Mouse (Mus musculus): ENCODE results near the gene Adrm1. TPM values are rescaled to one million over a fixed set of nuclear protein-coding genes. Genes with fewer than 3 reads are reported as not detected.
"Not testable (repeated sequence)": the region's sequence is repeated elsewhere in the genome, so short reads cannot be mapped to it uniquely, and the experiment has no call there.

The Adrm1 gene
- polyA plus RNA-seq, 1 experiment: 204 TPM

- Histone ChIP-seq H3K36me3 (ENCODE audit: control insufficient read depth, insufficient read depth) (peaks cover 51% of the 10 kb centered on the region), H3K79me2 (ENCODE audit: control insufficient read depth, insufficient read depth) (peaks cover 50% of the 10 kb centered on the region), H3ac (ENCODE audit: control insufficient read depth, insufficient read length, low read depth) (peak overlapping the region; percentile 66), H3K4me3 (ENCODE audit: insufficient read depth, poor library complexity, severe bottlenecking) (peak overlapping the region; percentile 96), H3K27me3 (ENCODE audit: control insufficient read depth, insufficient read depth, insufficient read length) (no peaks in the 10 kb centered on the region), H3K79me3 (ENCODE audit: low read depth) (peaks cover 33% of the 10 kb centered on the region)
- no peak for TF ChIP-seq CTCF (IDR thresholded peaks at IDR 0.05; ENCODE audit: control insufficient read depth, insufficient read depth, insufficient read length)
- no peak for TF ChIP-seq MAX (IDR thresholded peaks at IDR 0.05)
- TF ChIP-seq MYOG (IDR thresholded peaks at IDR 0.05; ENCODE audit: control insufficient read depth, extremely low read depth, insufficient read length): no peak
Measured at GRCm38 (mm10) chr2:180172152-180172551, 867 bp downstream of the Adrm1 start.

DNA sequence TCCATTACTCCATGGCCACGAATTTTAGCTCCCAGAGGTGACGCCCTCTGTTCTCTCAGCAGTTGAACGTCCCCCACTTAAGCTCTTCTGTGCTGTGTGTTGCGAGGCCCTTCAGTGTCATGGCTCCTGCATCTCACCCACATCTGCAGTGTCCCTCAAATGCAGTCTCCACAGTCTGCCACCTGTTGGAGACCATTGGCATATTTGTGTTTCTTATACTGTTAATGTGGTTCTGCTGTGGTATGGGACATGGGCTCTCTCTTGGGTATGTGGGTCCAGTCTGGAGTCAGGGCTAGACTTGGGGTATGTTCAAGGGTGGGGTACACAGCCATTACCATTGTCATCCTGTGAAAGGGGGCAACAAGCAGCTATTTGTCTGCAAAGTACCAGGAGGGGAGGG is 1.9 kb downstream of the Adrm1 start:
- Histone ChIP-seq H3K36me3 (ENCODE audit: control insufficient read depth, insufficient read depth) (peaks cover 61% of the 10 kb centered on the region), H3K4me3 (ENCODE audit: insufficient read depth, poor library complexity, severe bottlenecking) (peak overlapping the region; percentile 96), H3K27me3 (ENCODE audit: control insufficient read depth, insufficient read depth, insufficient read length) (no peaks in the 10 kb centered on the region), H3K79me2 (ENCODE audit: control insufficient read depth, insufficient read depth) (peaks cover 50% of the 10 kb centered on the region), H3ac (ENCODE audit: control insufficient read depth, insufficient read length, low read depth) (peak overlapping the region; percentile 66), H3K79me3 (ENCODE audit: low read depth) (peaks cover 33% of the 10 kb centered on the region)
- peak; percentile 19 for TF ChIP-seq CTCF (IDR thresholded peaks at IDR 0.05; ENCODE audit: control insufficient read depth, insufficient read depth, insufficient read length)
- TF ChIP-seq MAX (IDR thresholded peaks at IDR 0.05): no peak

DNA sequence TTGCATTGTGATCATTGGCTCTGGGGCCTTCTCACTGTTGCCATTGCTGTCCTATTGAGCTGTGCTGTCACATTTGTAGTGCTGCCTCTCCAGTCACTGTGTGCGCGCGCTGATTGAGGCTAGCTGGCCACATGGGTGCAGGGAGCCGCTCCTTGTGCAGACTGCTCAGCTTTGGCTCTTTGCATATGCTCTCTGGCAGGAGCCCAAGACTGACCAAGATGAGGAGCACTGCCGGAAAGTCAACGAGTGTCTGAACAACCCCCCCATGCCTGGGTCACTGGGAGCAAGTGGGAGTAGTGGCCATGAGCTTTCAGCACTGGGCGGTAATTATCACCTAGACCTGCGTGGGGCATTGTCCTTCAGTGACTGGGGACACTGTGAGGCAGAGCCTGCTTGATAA is 2.4 kb downstream of the Adrm1 start:
- H3ac ChIP-seq (ENCODE audit: control insufficient read depth, insufficient read length, low read depth): peak overlapping the region; percentile 13
- not testable (repeated sequence) for H3K27me3 ChIP-seq (ENCODE audit: control insufficient read depth, insufficient read depth, insufficient read length)
- peaks cover 33% of the 10 kb centered on the region for H3K79me3 ChIP-seq (ENCODE audit: low read depth)
- H3K79me2 ChIP-seq (ENCODE audit: control insufficient read depth, insufficient read depth): peaks cover 50% of the 10 kb centered on the region
- H3K36me3 ChIP-seq (ENCODE audit: control insufficient read depth, insufficient read depth): peaks cover 65% of the 10 kb centered on the region
- peak overlapping the region; percentile 96 for H3K4me3 ChIP-seq (ENCODE audit: insufficient read depth, poor library complexity, severe bottlenecking)

DNA sequence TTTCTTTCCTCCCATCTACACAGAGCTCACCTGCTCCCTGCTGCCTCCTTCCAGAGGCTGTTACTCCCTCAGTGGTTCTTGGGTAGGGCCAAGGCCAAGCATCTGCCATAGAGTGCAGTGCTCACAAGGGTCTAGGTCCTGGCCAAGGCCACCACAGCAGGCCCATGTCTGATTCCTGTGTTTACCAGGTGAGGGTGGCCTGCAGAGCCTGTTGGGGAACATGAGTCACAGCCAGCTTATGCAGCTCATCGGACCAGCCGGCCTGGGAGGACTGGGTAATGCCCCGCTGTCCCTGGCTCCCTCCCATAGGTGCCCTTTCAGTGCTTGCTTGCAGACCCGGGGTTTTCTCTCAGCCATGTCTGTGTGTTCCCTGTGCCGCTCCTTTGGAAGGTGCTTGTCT is 2.8 kb downstream of the Adrm1 start:
- Histone ChIP-seq H3K79me3 (ENCODE audit: low read depth) (peaks cover 33% of the 10 kb centered on the region), H3K36me3 (ENCODE audit: control insufficient read depth, insufficient read depth) (peaks cover 69% of the 10 kb centered on the region), H3K4me3 (ENCODE audit: insufficient read depth, poor library complexity, severe bottlenecking) (no peak overlapping the region), H3K27me3 (ENCODE audit: control insufficient read depth, insufficient read depth, insufficient read length) (no peaks in the 10 kb centered on the region), H3K79me2 (ENCODE audit: control insufficient read depth, insufficient read depth) (peaks cover 50% of the 10 kb centered on the region), H3ac (ENCODE audit: control insufficient read depth, insufficient read length, low read depth) (no peak overlapping the region)
- TF ChIP-seq MYOG (IDR thresholded peaks at IDR 0.05; ENCODE audit: control insufficient read depth, extremely low read depth, insufficient read length): no peak
- TF ChIP-seq USF1 (IDR thresholded peaks at IDR 0.05; ENCODE audit: low read depth): no peak
- TF ChIP-seq CEBPB (IDR thresholded peaks at IDR 0.05; ENCODE audit: low read depth): no peak
- TF ChIP-seq MAX (IDR thresholded peaks at IDR 0.05): no peak
- no peak for TF ChIP-seq FOSL1 (IDR thresholded peaks at IDR 0.05; ENCODE audit: insufficient read depth, low read length, poor library complexity, severe bottlenecking)
- no peak for TF ChIP-seq CTCF (IDR thresholded peaks at IDR 0.05; ENCODE audit: control insufficient read depth, insufficient read depth, insufficient read length)
- no peak for TF ChIP-seq MYOD1 (IDR thresholded peaks at IDR 0.05; ENCODE audit: control insufficient read depth, insufficient read length, low read depth)

GRCm38 (mm10) chr2:180175725-180176124 is 4.4 kb downstream of the Adrm1 start:
- TF ChIP-seq USF1 (IDR thresholded peaks at IDR 0.05; ENCODE audit: low read depth) (no peak), MYOG (IDR thresholded peaks at IDR 0.05; ENCODE audit: control insufficient read depth, extremely low read depth, insufficient read length) (no peak), CTCF (IDR thresholded peaks at IDR 0.05; ENCODE audit: control insufficient read depth, insufficient read depth, insufficient read length) (no peak), CEBPB (IDR thresholded peaks at IDR 0.05; ENCODE audit: low read depth) (no peak), MAX (IDR thresholded peaks at IDR 0.05) (no peak), MYOD1 (IDR thresholded peaks at IDR 0.05; ENCODE audit: control insufficient read depth, insufficient read length, low read depth) (no peak), FOSL1 (IDR thresholded peaks at IDR 0.05; ENCODE audit: insufficient read depth, low read length, poor library complexity, severe bottlenecking) (no peak)
- no peaks in the 10 kb centered on the region for H3K27me3 ChIP-seq (ENCODE audit: control insufficient read depth, insufficient read depth, insufficient read length)
- peaks cover 50% of the 10 kb centered on the region for H3K79me2 ChIP-seq (ENCODE audit: control insufficient read depth, insufficient read depth)
- no peak overlapping the region for H3ac ChIP-seq (ENCODE audit: control insufficient read depth, insufficient read length, low read depth)
- H3K79me3 ChIP-seq (ENCODE audit: low read depth): peaks cover 33% of the 10 kb centered on the region
- H3K4me3 ChIP-seq (ENCODE audit: insufficient read depth, poor library complexity, severe bottlenecking): no peak overlapping the region
- peaks cover 77% of the 10 kb centered on the region for H3K36me3 ChIP-seq (ENCODE audit: control insufficient read depth, insufficient read depth)

DNA sequence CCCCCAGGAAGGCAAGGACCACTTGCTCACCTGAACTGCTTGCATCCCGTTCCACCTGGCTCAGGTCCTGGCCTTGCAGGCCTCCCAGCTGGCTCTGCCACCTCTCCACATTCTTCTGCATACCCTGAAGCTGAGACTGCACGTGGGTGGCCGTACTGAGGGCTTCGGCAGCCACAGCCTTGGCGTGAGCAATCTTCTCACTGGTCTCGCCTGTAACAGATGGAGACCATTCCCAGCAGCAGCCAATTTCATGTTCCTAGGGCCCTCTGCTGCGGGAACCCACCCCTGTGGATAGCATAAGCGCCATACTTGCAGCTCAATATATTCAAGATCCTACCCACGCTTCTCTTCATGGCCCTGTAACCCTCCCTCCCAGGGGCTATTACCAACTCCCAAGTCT is 10.3 kb downstream of the Adrm1 start:
- Histone ChIP-seq H3K27me3 (ENCODE audit: control insufficient read depth, insufficient read depth, insufficient read length) (no peaks in the 10 kb centered on the region), H3K79me3 (ENCODE audit: low read depth) (no peaks in the 10 kb centered on the region), H3K4me3 (ENCODE audit: insufficient read depth, poor library complexity, severe bottlenecking) (no peak overlapping the region), H3K36me3 (ENCODE audit: control insufficient read depth, insufficient read depth) (peaks cover 74% of the 10 kb centered on the region), H3ac (ENCODE audit: control insufficient read depth, insufficient read length, low read depth) (no peak overlapping the region), H3K79me2 (ENCODE audit: control insufficient read depth, insufficient read depth) (peaks cover 2% of the 10 kb centered on the region)
- TF ChIP-seq USF1 (IDR thresholded peaks at IDR 0.05; ENCODE audit: low read depth): no peak
- no peak for TF ChIP-seq MYOG (IDR thresholded peaks at IDR 0.05; ENCODE audit: control insufficient read depth, extremely low read depth, insufficient read length)
- TF ChIP-seq CTCF (IDR thresholded peaks at IDR 0.05; ENCODE audit: control insufficient read depth, insufficient read depth, insufficient read length): no peak
- no peak for TF ChIP-seq MAX (IDR thresholded peaks at IDR 0.05)
- TF ChIP-seq CEBPB (IDR thresholded peaks at IDR 0.05; ENCODE audit: low read depth): no peak
- TF ChIP-seq FOSL1 (IDR thresholded peaks at IDR 0.05; ENCODE audit: insufficient read depth, low read length, poor library complexity, severe bottlenecking): no peak
- TF ChIP-seq MYOD1 (IDR thresholded peaks at IDR 0.05; ENCODE audit: control insufficient read depth, insufficient read length, low read depth): no peak

Data from C2C12 (cell line).